Mouse (Mus musculus): ENCODE measurements at regions not wholly inside any gene's neighbourhood (a gene's known extent, or its start where the extent isn't known, plus 50 kb on each side); places are given as distances from the start of the nearest gene placed in this dataset.

DNA sequence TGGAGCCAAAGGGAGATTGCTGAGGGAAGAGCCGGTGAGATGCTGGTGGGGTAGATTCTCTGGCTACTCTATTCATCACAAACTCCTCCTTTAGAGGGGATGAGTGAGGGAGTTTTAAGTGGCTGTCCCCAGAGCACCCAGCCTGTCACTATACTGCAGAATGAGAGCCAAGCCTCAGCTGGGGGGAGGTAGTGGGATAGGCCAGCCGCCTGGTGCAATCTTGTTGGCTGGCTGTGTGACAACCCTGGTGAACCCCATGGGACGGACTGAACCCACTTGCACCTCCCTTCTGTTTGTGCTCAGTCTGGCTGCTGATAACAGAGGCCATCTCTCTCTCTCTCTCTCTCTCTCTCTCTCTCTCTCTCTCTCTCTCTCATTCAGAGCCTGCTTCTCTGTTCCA, 65.8 kb upstream of the Shisa3 start:
- TF ChIP-seq USF1 (IDR thresholded peaks at IDR 0.05; ENCODE audit: low read depth, low read length) = no peak
- no peak for TF ChIP-seq POLR2A (IDR thresholded peaks at IDR 0.05; ENCODE audit: control insufficient read depth in 1 of 2, insufficient read depth in 1 of 2, low read depth in 1 of 2, low read length in 2 of 2, poor library complexity in 1 of 2)
- TF ChIP-seq CTCF (IDR thresholded peaks at IDR 0.05 in 2 of 3, conservative IDR thresholded peaks at IDR 0.05 in 1 of 3; ENCODE audit: control insufficient read depth in 1 of 3, insufficient read depth in 1 of 3, low read depth in 2 of 3, low read length in 3 of 3, poor library complexity in 1 of 3, severe bottlenecking in 1 of 3) = no peak

Measured in MEL (cell line).